Mouse (Mus musculus) monocyte, adult 59 days (primary cell): Measurements from ENCODE around the gene Olfr829. TPM values are rescaled to one million over a fixed set of nuclear protein-coding genes. Genes with fewer than 3 reads are reported as not detected.

Experiments used
- total RNA-seq, 2 experiments: library from RNA; stranded (reverse); gene quantifications; one replicate each; pipeline ENCODE4 v1.2.4; 2023

Gene Olfr829
- not detected for total RNA-seq

DNA sequence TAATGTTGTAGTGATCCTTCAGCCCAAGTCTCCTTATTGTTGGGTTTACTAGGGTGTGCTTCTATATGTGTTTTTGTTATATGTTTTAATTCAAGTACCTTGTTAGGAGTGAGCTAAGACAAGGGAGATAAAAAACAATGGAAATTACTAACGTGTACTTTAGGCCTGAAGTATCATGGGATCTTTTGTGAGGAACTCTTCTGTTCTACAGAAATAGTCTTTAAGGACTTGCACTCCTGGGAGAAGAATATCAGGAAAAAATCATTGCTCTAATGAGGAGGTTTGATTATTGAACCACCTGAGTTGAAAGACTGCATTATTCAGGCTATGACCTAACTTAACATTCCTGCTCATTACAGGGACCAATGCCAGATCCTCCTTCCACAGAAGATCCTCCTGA, at the start of gene Olfr829:
TSS of gene Olfr829 (plus strand) at position 301 of the 400 bp plus-strand sequence.

DNA sequence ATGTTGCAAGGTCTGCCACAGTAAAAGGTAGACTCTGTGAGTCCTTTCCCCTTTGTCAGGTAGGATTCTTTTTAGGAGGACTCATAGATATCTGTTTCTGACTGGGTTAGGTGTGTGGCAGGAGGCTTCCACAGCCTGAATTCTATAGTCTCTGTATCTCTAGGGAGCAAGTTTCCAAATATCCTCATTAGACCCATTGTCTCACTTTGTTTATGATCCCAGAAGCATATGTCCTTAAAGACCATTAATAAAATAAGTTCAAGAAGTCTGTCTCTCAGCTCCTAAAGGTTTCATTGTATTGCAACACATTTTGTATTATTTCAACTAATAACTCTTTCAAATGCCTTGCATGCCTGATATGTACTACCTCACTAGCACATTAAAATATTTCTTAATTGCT, 35.3 kb upstream of the Olfr829 start, which contains the start of gene Olfr828:
TSS of gene Olfr828 (minus strand) at position 101 of the 400 bp plus-strand sequence.

DNA sequence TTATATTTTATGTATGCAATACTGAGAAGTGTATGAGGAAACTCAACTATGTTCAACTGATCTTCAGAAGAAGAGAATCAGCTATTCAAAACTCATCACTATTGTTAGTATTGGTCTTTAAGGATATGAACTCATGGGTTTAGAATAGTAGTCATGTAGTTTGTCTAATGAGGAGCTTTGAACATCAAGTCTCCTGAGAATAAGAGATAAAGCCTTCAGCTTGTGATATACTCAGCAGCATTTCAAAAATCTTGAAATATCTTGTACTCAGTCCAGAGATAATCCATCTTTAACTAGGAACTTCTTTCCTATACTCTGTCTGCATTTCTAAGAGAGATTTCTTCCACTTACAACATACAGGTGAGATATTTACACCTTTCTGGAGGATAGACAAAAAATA, 19.7 kb downstream of the Olfr829 start, which contains the start of gene Olfr830:
TSS of gene Olfr830 (plus strand) at position 301 of the 400 bp plus-strand sequence.

Other genes starting within 250 kb of the Olfr829 start
- under 1 TPM; 0.39 to 0.68 TPM for gene Muc16, start 180.4 kb upstream of the Olfr829 start, total RNA-seq
- not detected for gene Olfr24, start 90.9 kb upstream of the Olfr829 start, total RNA-seq
- not detected for gene Olfr828, start 35.4 kb upstream of the Olfr829 start, total RNA-seq
- not detected for gene Olfr830, start 19.8 kb downstream of the Olfr829 start, total RNA-seq
- gene Olfr832, start 82.2 kb downstream of the Olfr829 start, total RNA-seq, result not detected
- gene Olfr834, start 133.1 kb downstream of the Olfr829 start, total RNA-seq, result not detected
- gene Olfr835, start 177.8 kb downstream of the Olfr829 start, total RNA-seq, result not detected